Mouse (Mus musculus) embryo, embryonic 10 days (tissue): ENCODE data around the gene Foxo3.
A peak's percentile ranks its signal among the peaks of the same experiment; 100 is the strongest.

ENCODE experiments used
- DNase-seq: peaks from one replicate; pipeline ENCODE4 v3.0.0-alpha.2; 2015; ENCODE audit warnings: low spot score

Gene Foxo3

DNA sequence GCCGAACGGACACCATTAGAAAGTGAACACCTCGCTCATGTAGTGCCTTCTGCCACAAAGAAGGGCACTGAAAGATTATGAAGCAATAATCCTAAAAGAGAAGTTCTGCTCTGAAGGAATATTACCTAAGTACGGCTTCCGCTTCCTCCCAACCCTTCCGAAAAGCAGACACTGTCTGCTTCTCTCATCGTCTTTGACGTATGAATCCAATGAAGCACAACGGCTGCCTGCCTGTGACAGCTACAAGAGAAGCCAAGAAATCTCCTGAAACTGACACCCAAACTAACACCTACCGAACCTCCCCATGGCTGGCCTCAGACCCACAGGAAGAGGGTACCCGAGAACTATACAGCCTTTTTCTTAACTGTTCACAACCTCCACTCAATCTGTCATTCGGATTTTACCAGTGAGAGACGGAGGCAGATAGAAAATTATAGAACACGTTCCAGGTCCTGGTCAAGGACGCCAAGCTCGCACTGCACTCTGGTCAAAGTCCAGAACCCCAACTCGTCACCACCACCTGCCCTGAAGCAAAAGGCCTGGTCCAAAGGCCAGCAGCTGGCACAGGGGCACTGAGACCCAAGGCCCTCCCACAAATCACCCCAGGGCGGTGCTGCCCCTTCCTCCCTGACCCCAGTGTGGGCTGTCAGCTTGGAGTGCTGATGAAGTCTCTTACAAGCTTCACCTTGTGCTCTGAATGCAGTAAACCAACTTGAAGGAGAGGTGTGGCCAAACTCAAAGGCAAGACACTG, 51.2 kb downstream of the Foxo3 start:
- no peak for DNase-seq

DNA sequence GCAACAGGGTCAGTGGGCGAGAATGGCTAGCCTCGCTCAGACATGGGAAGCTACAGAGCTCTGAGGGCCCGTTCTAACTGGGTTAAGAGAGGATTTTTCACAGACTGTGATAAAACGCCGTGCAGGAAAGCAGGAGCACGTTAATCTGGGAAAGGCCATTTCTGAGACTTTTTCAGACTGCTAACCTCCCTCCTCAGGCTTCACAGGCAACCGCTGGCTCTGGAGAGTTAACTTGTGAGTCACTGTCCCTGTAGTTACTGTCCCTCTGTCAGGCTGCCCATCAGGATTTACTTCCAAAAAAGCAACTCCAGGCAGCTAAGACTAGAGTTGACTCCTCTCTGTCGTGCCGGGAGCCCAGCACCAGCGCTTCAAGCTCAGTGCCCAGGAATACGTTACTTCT, 54.6 kb downstream of the Foxo3 start:
- DNase-seq: no peak

DNA sequence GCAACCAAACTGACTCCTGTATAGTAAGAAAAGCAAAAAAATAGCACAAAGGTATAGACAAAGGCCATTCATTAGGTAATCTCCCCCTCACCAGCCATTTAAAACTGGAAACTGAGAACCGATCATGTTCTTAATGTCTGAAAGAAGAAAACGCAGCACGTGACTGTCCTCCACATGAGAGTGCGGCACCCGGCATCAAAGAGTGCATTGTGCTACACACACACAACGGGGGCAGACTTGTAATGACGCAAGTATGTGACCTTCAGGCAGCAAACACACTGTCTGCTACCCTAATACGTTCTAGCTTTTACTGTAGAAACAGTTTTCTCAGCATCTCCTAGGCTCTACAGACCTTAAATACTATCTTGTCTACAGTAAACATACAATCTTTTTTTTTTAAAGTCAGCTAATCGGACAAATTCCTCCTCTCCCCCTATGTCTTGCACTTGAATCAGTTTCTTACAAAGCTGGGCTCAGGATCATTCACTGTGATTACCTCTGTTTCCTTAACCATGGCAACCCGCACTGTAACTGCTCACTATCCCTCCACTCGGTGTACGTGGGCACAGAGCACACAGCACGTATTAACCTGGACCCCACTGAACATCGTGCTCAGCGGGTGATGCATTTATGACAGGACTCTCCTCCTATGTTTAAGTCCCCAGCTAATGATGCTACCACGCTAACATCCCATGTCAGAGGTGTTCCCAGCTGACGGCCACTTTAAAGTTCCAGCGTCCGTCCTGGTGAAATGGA, 55.2 kb downstream of the Foxo3 start:
- DNase-seq: no peak

DNA sequence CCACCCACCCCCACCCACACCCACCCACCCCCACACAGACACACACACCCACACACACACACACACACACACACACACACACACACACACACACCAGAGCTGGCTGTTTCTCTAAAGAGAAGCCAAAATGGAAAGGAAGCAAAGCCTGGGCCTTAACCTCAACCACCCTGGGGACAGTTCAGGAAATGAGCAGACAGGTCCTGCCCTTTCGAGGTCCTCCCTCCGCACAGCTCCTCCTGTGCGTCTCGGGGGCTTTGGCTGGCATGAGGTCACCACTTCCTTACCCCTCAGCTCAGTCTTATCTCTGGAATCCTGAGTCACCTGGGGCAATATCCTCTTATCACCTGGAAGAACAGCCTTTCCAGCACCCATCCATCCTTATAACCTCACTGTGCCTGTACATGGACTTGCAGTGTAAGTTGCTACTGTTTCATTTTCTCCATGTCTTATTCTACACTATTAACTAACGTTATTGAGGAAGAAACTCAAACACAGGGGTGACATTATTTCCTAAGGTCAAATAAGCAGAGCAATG, 56.1 kb downstream of the Foxo3 start:
- no peak for DNase-seq

DNA sequence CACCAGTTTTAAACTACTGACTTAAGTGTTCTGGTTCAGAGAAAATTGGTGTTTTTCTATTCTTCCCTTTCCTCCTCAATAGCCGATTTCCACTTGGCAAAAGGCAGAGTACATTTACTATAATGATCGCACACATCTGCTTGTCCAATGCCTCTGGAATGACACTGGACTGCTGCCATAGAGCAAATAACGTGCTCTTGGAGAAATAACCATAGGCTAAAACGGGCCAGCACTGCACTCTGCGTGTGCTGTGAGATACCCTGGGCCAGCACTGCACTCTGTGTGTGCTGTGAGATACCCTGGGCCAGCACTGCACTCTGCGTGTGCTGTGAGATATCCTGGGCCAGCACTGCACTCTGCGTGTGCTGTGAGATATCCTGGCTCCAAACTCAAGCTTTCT, 65.1 kb downstream of the Foxo3 start:
- DNase-seq: no peak

GRCm38 (mm10) chr10:42210641-42211040, 65.9 kb downstream of the Foxo3 start:
- no peak for DNase-seq

GRCm38 (mm10) chr10:42209809-42210208, 66.7 kb downstream of the Foxo3 start:
- no peak for DNase-seq

DNA sequence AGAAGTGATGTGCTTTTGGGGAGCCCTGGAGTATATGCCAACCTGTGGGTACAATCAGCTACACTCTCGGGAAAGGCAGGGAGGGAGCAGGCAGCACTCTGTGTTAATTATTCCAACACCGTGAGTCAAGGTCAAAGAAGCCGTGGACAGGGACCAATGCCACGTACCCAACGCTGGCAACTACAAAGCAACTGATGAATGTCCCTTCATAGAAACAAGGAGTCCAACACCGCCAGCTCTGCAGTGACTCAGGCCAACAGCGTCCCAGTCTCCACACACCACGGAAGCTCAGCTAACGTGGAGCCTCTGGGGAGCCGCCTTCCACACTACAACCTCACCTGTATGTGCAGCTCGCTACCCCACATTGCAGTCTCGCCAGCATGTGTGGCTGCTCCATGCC, 68.9 kb downstream of the Foxo3 start:
- DNase-seq: no peak

DNA sequence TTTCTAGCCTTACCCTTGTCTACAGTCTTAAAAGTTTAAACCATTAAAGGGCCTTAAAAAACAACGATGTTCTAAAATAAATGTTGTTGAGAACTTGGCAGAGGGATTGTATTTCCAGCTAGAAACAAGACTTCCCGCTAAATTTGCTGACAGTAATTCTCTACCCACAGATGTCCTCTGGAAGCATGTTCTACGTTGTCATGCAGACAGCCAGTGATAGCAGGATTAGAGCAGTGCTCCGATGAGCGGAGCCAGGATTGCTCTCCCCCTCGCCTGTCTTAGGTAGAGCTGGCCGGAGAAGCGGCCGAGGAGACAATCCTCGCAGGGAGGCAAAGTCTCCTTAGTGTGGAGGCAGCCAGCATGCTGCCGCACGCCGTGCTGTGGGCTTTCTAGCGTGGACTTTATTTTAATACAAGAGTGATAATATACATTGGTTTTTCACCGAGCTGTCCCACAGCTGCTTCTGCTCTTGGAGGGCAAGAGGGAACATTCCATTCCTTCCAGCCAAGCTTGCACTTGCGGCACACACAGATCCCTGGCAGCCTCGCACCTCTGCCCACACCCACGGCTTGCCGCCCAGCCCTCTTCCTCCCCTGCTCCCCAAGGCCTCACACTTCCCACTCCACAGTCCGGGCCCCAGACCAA, 71.7 kb downstream of the Foxo3 start:
- DNase-seq: no peak

DNA sequence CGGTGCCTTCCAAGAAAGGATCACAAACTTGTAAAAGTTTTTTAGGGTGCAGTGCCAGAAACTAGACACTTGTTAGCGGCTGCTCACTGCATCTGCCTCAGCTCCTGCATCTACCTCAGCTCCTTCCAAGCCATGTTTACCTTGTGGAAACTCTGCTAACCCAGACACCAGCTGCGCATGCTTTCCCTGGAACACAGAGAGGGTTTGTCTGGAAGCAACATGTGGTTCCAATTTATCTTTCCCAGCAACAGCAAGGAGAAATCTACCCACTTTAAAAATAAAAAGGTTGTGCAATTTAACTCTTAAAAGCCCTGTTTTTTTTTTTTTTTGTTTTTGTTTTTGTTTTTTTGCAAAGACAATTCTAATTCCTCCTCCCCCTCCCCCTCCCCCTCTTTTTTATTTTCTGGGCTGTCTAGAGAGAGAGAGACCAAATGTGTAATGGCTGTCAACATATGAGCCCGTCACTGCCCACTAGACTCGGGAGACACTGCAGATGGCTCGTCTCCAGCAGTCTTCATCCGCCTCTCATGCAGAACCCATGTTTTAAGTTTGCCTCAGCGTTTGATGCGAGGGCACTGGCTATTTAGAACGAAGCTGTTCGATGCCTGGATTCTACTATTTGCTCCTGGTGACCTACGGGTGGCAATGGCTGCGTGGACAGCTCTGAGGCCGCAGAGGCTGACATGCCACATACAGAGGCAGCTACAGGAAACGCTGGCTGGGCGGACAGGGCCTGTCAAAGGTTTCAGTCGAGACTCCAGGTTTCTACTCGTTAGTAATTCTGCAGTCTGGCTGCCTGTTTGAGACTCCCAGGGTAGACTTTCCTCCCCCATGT, 73.0 kb downstream of the Foxo3 start:
- DNase-seq: peak; percentile 71

- DNase-seq: no peak
Measured at GRCm38 (mm10) chr10:42202561-42202960, 74.0 kb downstream of the Foxo3 start.

GRCm38 (mm10) chr10:42199472-42199871, 77.1 kb downstream of the Foxo3 start:
- DNase-seq: peak; percentile 46

- no peak for DNase-seq
Measured at GRCm38 (mm10) chr10:42198682-42199081, 77.9 kb downstream of the Foxo3 start.

GRCm38 (mm10) chr10:42194784-42195183, 81.8 kb downstream of the Foxo3 start:
- DNase-seq: no peak

GRCm38 (mm10) chr10:42193981-42194380, 82.6 kb downstream of the Foxo3 start:
- no peak for DNase-seq

DNA sequence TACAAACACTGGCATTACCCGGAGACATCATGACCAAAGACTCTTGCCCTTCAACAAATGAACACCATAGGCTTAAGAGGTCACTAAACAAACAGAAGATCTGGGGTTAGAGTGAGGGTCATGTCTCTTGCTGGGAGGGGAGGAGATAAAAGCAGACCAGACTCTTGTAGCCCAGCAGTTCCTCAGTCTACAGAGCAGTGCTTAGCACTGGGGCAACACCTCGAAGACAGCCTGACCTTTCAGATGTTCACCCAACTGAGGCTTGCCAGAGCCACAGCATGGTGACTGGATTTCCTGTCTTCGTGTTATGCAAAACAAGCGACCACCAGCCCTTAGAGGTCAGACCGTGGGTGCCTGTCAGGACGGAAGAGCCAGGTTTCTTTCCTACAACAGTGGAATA, 83.6 kb downstream of the Foxo3 start:
- DNase-seq: peak; percentile 58

- DNase-seq: no peak
Measured at GRCm38 (mm10) chr10:42189674-42190434, 86.7 kb downstream of the Foxo3 start.

DNA sequence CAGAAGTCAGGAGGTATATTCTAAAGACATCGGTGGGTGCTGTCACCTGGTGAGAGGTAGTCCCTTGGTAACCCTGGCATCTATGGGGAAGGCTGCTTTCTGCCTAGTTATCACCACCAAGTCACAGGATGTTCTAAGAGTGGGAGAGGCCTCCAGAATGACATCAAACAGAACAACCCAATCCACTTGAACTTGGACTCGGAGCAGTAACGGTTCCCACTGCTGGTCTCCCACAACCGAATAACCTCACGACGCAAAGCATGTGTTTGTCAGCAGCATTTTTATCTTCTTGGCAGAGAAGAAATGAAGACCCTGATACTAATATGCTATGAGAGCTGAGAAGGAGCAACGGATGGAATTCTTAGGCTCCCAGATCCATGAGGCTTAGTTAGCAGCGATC, 87.5 kb downstream of the Foxo3 start:
- DNase-seq: no peak

DNA sequence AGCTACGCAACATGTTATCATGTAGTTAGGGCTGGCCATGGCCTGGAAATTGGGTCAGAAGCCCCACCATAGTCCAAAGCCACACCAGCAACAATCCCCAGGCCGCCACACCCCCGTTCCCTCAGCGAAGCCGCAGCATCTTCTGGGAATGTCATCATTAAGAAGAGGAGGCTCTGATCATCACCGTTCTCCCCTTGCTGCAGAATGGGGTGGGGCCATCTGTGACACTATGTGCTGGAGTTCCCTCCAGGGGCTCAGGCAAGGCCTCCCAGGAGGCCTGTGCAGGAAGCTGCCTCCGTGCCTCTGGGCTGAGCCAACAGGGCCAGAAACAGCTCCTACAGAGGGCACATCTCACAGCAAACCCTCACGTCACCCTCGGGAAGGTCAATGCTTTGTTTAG, 88.5 kb downstream of the Foxo3 start:
- DNase-seq: no peak

DNA sequence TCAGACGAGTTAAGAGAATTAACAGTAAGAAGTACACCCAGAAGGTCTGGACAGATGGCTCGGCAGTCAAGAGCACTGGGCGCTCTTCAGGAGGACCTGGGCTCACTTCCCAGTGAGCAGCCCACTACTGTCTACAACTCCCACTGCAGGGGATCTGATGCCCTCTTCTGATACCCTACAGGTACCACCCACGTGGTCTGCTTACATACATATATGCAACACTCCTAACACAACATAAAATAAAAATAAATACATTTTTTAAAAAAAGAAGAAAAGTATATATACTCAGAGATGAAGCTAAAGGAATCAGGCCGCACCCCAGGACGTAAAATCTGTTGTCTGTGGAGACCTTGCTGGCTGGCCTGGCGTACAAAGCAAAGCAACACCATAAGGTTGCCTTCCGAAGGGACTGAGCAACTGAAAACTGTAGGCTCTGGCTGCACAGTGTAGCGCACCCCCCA, 89.6 kb downstream of the Foxo3 start:
- DNase-seq: no peak

GRCm38 (mm10) chr10:42180333-42180732, 96.2 kb downstream of the Foxo3 start:
- DNase-seq: no peak
